Mouse (Mus musculus): ENCODE measurements around the gene B3gnt8.

B3gnt8 gene

GRCm38 (mm10) chr7:25619722-25619991 lies 6.8 kb upstream of the B3gnt8 start:
- no peak for DNase-seq

- peak; percentile 9 for DNase-seq
These were observed 6.4 kb upstream of the B3gnt8 start for GRCm38 (mm10) chr7:25620101-25620500.

GRCm38 (mm10) chr7:25620751-25621150 lies 5.7 kb upstream of the B3gnt8 start:
- DNase-seq = no peak

GRCm38 (mm10) chr7:25623857-25624370 lies 2.5 kb upstream of the B3gnt8 start:
- DNase-seq = no peak

- no peak for DNase-seq
These were observed 1.6 kb upstream of the B3gnt8 start for GRCm38 (mm10) chr7:25624851-25625250.

GRCm38 (mm10) chr7:25625594-25626250 lies 732 bp upstream of the B3gnt8 start:
- DNase-seq = no peak

GRCm38 (mm10) chr7:25627431-25628322 lies 1.2 kb downstream of the B3gnt8 start:
- DNase-seq = no peak

GRCm38 (mm10) chr7:25628323-25628620 lies 1.8 kb downstream of the B3gnt8 start:
- no peak for DNase-seq

- no peak for DNase-seq
These were observed 6.2 kb downstream of the B3gnt8 start for GRCm38 (mm10) chr7:25632679-25633078.

GRCm38 (mm10) chr7:25636373-25636772 lies 9.9 kb downstream of the B3gnt8 start:
- no peak for DNase-seq

- DNase-seq = no peak
These were observed 10.6 kb downstream of the B3gnt8 start for GRCm38 (mm10) chr7:25637099-25637498.

GRCm38 (mm10) chr7:25639754-25640153 lies 13.3 kb downstream of the B3gnt8 start:
- DNase-seq = peak; percentile 45

GRCm38 (mm10) chr7:25644136-25644535 lies 17.7 kb downstream of the B3gnt8 start:
- DNase-seq = no peak

GRCm38 (mm10) chr7:25644631-25645030 lies 18.2 kb downstream of the B3gnt8 start:
- DNase-seq = no peak

GRCm38 (mm10) chr7:25645074-25645473 lies 18.6 kb downstream of the B3gnt8 start:
- DNase-seq = no peak

- no peak for DNase-seq
These were observed 21.2 kb downstream of the B3gnt8 start for GRCm38 (mm10) chr7:25647574-25648123.

- no peak for DNase-seq
These were observed 23.4 kb downstream of the B3gnt8 start for GRCm38 (mm10) chr7:25649839-25650238.

GRCm38 (mm10) chr7:25651281-25651680 lies 24.8 kb downstream of the B3gnt8 start:
- no peak for DNase-seq

GRCm38 (mm10) chr7:25652244-25652759 lies 25.8 kb downstream of the B3gnt8 start:
- DNase-seq = no peak

GRCm38 (mm10) chr7:25655601-25656428 lies 29.4 kb downstream of the B3gnt8 start:
- DNase-seq = peak; percentile 52

GRCm38 (mm10) chr7:25657785-25658184 lies 31.3 kb downstream of the B3gnt8 start:
- DNase-seq = no peak

- peak; percentile 99 for DNase-seq
These were observed 32.4 kb downstream of the B3gnt8 start, which contains the start of the genes Bckdha and Exosc5 for GRCm38 (mm10) chr7:25658657-25659472. Gene Bckdha (minus strand): TSS chr7:25658981. Gene Exosc5 (plus strand): TSS chr7:25659164.

Measured in cerebellum, adult 11 months (tissue).